Mouse (Mus musculus): ENCODE measurements around the gene Vmn2r54.
"Not testable (repeated sequence)": the region's sequence is repeated elsewhere in the genome, so short reads cannot be mapped to it uniquely, and the experiment has no call there.

Gene Vmn2r54

DNA sequence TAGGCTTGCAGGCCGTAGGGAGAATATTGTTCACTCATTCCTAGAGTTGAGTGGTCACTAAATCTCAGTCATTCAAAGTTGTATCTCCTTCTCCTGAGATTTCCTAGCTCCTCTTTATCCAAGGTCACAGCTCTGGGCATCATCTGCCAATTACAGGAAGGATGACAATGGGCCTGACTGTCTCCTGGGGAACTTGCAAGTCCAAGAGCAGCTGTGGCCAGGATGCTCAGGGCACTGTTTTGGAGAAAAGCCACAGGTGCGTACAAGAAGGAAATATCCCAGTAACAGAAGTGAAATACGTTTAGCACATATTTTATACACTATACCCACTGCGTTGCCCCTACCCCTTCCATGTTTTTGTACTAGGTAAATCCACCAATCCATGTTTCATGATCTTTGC is at the start of gene Vmn2r54:
TSS of gene Vmn2r54 (minus strand) at position 101 of the 400 bp plus-strand sequence.
- not testable (repeated sequence) for DNase-seq

- not testable (repeated sequence) for DNase-seq
Measured at GRCm38 (mm10) chr7:12684903-12685302, 44.8 kb upstream of the Vmn2r54 start, which contains the start of gene Vmn2r55. Gene Vmn2r55 (minus strand): TSS chr7:12685003.

DNA sequence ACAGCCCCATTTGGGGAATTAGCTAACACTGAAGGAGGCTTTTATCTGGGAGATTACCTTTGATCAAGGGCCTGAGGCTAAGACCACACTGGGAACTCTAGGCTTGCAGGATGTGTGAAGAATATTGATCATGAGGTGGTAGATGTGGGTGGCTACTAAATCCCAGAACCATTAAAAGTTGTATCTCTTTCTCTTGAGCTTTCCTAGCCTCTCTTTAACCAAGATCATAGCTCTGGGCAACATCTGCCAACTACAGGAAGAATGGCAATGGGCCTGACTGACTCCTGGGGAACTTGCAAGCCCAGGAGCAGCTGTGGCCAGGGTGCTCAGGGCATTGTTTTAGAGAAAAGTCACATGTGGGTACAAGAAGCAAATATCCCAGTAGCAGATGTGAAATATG is 31.4 kb downstream of the Vmn2r54 start, which contains the start of gene Vmn2r53:
TSS of gene Vmn2r53 (minus strand) at position 101 of the 400 bp plus-strand sequence.
- no peak for DNase-seq
